Mouse (Mus musculus): ENCODE measurements around the gene Sorl1.

DNA sequence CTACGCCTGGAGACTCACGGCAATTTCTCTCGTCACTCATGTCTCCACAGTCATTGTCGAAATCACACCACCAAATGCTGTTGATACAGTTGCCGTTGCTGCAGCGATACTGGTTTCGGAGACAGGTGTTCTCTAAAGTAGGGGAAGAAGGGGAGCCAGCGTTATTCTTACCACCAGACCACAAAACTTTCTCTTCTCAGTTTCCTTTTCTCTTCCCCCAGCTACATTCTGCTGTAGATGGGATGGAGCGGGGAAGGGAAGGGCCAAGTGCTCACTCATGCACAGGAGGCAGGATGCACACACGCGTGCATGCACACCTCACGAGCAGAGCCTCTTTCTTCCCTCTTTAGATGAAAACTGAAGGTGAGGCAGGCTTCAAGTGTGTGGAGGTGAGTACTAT is 101.8 kb downstream of the Sorl1 start:
- no peak for TF ChIP-seq CTCF (IDR thresholded peaks at IDR 0.05; ENCODE audit: low read depth)
- no peak for TF ChIP-seq EP300 (optimal IDR thresholded peaks at IDR 0.05)

All from stomach, postnatal 0 days (tissue).